Mouse (Mus musculus) kidney, postnatal 4 days (tissue): ENCODE data around the gene Ecd.

Experiments used
- DNase-seq, 2 experiments: peaks; one replicate each; pipeline ENCODE4 v3.0.0; 2021; ENCODE audit warnings: mixed read lengths in 2 of 2

Gene Ecd

DNA sequence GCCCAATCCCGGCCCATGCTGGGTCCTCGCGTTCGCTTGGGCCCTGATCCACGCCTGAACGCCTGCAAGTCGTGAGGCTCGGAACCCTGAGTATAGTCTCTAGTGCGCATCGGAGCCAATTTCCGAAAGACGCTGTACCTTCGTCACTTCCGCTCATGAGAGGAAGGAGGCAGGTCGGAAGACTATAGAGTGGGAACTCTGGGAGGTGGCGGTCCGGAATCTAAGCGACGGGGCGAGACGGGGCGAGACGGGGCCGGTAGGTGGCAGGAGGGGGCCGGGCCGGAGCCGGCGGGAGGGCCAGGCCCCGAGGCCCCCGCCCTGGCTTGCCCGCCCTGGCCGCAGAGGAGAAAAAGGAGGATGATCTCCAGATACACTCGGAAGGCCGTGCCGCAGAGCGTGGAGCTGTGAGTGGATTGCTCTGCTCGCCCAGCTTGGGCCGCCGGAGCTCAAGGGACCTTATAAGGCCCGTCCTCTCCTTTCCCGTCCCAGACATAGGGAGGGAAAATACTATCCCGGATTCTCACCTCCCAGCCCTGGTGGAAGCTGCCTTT, at the start of gene Ecd, which contains the start of gene Fam149b:
Gene Ecd (minus strand): TSS at position 131 of the 551 bp plus-strand sequence.
Gene Fam149b (plus strand): TSS at position 172 of the 551 bp plus-strand sequence.
- peak; percentile 92 to 94 for DNase-seq

DNA sequence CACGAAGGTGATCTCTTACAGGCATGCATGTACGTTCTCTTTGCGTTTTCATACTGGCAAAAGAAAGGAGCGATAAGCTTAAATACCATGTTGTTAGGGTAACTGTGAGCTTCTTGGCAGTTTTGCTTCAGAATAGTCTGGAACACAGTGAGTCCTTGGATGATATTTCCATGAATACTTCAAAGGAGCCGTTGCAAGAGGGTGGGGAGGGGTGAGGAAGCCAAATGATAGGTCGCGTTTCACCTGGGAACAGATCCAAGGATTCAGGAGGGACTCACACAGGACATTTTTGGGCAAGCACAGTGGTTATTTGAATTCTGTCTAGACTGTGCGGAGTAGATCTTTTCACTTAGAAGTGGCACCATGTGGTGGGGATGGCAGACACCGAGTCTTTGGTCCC, 49.3 kb upstream of the Ecd start:
- DNase-seq, result no peak

DNA sequence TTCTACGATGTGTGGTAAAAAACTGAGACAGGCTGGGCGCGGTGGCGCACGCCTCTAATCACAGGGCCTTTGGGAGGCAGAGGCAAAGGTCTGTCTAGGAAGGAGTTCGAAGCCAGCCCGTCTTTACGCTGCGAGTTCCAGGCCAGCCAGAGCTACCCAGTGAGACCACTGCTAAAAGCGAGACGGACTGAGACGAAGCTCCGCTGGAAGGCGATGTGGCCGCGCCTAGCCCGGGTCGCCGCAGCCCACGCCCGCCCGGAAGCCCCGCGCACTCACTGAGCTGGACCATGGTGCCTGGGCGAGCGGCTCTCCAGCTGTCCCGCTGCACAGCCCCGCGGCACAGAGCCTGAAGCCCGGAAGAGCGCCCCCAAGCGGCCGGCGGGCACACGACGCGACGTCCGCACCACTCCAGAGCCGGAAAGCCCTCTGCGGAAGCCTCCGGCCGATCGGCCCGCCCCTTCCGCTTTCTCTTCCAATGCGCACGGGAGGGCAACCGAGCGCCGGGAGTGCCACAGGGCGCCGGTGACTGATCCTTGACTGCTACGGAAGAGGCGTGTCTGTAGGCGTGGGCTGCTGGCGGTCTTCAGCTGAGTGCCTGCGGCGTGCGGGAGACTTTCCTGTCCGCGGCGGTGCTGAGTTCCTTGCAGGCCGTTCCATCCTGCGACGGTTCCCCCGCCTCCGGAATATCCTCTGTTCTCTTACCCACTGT, 45.4 kb upstream of the Ecd start, which contains the start of gene Mrps16:
Gene Mrps16 (minus strand): TSS at position 430 of the 709 bp plus-strand sequence.
- DNase-seq, result peak; percentile 94 to 98

DNA sequence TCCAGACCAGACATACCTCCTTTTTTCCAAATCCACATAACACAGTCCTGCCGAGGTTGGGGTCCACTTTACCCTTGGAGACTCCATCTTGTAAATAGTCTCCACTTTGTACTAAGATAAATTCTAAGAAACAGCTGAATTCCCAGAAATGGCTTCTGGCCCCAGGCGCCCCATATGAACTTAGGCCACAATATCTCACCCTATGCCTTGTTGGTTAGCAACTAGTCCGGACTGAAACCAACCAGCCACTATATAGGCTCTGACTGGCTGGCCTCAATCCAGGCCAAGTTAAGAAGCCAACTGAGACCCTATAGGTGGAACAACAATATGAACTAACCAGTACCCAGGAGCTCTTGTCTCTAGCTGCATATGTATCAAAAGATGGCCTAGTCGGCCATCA, 44.4 kb upstream of the Ecd start:
- DNase-seq, result no peak

DNA sequence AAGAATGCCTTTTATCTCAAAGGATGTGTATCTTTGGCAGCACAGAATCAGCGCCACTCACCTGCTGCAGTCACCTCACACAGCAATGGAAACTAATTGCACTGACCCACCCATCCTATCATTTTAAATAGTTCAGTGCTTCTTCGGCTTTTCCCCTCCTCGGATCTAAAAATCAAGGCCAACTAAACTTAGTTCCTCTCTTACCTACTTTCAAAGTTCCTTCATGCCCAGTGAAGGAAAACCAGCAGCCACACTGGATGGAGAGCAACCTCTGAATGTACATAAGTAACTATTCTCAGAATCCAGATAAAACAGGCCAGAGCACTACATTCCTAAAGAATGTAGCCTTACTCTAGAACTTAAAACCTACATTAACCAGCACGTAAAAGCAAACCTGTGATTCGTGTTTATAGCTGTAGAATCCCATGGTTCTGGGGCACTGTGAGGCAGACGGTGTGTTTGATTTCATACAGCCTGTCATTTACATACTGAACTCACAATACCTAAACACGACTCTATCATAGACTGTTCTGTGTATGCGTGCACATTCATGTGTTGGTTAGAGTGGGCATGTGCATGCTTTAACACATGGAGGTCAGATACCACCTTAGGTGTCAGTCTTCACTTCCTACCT, 41.6 kb upstream of the Ecd start:
- no peak for DNase-seq

DNA sequence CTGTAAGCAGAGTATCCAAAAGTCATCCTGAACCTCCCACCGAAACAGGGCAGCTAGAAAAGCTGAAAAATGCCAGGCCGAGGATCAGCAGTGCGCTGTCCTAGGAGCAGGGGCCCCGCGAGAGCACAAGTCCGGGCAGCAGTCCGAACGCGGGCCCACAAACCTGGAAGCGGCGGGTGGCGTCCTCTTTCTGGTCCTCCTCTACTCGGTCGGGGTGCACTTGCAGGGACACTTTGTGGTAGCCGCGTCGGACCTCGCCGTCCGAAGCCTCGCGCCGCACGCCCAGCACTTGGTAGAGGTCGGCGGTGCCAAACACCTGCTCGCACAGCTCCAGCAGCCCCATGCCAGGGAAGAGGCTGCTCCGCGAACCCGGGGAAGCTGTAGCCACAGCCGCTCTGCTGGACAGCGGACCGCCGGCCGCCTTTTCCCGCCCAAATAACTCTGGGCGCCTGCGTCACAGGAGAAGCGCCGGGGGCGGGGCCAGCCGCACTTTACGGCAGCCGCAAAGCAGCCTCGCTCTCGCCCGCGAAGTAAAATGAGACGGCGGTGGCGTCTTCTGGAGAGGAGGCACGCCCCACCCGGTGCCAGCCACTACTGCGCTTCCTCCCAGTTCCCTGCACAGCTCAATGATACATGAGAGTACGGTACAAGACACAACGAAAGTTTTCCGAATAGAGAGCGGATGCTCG, 40.7 kb upstream of the Ecd start, which contains the start of gene Dnajc9:
Gene Dnajc9 (minus strand): TSS at position 470 of the 689 bp plus-strand sequence.
- peak; percentile 98 to 99 for DNase-seq

DNA sequence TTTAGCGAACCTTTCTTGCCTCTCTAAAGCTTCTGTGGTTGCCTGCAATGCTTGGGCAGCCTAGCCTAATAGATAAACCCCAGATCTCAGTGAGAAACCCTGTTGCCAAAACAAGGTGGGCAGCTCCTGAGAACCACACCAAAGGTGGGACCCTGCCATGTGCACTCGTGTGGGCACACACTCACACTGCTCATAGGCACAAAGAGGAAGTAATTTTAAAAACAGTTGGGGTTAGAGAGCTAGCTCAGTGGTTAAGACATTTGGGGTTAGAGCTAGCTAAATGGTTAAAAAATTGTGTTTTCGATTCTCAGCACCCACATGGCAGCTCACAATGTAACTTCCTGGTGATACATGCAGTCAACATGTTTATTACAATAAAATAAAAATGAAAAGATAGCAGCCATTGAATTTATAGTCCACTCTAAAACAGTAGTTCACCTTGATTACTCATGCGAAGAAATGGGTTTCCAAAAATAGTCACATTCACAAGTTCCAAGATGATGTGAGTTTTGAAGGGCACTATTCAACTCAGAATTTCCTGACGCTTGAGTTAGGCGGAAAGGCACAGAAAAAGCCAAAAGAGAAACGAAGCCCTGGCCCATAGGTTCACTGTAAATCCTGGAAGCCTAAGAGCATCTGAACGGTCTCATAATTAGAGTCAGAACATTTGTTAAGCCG, 32.0 kb upstream of the Ecd start:
- DNase-seq, result no peak

DNA sequence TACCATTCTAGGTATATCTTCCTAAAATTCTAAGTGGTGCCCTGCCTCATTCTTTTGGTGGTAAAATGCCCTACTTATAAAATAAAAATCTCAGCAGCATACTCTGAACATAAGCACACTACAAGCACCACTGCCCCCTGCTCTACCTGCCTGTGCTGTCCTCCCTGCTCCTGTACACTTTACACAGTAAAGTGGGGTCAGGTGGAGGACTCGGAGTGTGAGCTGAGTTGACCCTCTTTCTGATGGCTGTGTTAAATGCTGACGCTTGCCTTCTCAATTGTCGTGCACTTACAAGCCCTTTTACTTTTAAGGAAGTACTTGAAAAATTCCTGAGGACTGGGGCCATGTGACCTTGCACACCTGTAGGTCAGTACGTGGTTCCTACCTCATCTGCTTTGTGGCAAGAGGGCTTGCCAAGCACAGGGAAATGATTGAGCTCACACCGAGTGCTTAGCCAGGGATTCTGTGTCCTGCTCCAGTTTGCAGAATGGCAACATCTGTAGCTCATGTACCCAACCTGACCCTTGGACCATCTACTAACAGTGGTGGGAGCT, 31.2 kb upstream of the Ecd start:
- no peak for DNase-seq

DNA sequence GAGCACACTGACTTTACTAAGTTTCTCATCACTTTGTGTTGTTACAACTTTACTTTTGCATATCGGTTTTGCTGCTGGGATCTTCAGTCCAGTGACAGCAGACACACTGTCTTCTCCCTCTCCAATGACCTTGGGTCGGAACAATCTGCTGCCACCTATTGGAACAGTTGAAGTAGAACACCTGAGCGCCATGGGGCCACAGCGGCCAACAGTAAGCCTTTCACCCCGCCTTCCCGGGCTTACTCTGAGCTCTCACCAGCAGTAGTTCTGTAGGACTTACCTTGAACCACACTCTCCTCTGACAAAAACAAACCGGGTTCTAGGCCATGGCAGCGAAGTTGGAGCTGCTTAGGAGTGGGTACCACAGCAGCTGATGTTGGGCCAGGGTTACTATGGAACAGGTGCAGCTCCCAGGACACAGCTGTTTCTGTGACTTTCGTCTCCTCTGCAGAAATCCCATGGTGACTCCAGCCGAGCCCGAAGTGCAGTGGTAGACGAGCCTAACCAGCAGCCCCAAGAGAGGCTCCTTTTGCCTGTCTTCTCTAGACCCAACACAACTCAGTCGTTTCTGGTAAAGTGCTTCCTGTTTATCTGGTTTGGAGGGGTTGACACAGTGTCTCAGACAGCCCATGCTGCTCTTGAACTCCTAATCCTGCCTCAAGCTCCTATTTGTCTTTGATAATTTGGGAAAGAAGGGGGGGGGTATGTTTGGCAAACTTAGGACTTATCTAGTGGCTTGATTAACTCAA, 30.6 kb upstream of the Ecd start:
- peak; percentile 62 to 71 for DNase-seq

DNA sequence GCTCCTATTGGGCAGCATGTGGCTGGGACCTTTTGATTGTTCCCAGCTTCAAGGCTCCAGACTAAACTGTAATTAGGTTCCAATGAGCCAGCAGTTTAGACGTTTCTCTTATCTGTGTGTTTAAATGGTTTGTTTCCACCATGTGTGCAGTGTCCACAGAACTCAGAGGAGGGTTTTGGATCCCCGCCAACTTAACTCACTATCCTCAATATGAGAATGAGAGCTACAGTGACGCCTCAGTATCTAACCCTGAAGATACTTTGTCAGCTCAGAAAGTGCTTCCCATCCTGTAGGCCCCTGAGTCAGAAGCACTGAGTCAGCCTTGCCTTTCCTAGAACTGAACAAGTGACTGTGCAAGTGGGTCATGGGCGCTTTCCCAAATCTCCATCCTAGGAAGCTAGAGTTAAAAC, 29.2 kb upstream of the Ecd start:
- DNase-seq, result no peak

DNA sequence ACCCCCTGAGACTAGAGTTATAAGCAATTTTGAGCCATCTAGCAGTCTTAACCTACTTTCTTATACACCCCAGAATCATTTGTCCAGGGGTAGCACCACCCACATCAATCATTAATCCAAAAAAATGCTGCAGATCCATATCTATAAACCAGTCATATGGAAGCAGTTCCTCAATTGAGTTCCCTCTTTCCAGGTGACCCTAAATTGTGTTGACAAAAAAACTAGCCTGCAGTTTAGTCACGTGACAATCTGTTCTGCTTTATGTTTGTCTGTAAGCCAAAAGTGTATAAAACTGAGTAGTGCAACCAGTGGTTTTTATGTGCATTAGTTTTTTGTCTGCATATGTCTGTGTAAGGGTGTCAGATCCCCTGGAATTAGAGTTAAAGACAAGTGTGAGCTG, 23.9 kb upstream of the Ecd start:
- DNase-seq, result no peak

DNA sequence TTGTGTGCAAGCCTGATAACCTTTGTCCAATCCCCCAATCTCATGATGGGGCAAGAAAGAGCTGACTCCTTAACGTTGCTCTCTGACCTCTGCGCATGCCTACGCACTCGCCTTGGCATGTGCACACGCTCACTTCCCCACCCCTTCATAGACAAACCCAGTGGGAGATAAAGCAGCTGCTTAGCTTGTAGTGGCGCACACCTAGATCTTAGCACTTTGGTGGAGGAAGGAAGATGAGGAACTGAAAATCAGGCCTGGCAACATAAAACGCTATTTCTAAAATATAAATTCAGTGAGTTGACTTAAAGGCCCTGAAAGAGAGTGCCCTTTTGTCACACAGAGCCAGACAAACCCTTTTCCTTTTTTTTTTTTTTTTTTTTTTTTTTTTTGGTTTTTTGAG, 22.9 kb upstream of the Ecd start:
- DNase-seq, result no peak

DNA sequence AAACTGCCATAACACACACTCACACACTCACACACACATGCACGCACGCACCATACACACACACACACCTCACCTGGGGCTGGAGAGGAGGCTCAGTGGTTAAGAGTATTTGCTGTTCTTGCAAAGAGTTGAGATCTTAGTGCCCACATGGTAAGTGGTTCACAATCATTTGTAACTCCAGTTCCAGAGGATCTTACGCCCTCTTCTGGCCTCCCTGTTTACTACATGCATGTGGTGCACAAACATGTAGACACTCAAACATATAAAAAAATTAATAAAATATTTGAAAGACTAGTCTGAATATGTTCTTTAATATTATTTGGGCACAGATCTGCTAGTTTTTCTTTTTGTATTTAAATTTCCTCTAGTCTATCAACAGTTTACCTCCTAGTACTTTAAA, 20.4 kb upstream of the Ecd start:
- no peak for DNase-seq

DNA sequence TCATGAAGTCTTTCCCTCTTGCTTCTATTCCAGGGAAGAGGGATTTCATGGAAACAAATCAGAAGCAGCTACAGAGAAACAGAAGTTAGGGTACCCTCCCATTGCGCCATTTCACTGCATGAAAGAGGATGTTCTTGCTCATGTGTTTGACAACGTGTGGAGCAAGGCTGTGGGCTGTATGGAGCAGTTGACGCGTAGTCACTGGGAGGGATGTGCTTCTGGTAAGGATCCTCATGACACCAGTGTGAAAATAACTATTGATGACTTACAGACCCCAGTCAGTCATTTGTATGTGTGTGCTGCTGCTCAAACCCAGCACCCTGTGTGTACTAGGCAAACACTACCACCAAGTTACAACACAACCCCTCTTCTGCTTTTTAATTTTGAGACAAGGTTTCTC, 15.3 kb upstream of the Ecd start:
- DNase-seq, result no peak

DNA sequence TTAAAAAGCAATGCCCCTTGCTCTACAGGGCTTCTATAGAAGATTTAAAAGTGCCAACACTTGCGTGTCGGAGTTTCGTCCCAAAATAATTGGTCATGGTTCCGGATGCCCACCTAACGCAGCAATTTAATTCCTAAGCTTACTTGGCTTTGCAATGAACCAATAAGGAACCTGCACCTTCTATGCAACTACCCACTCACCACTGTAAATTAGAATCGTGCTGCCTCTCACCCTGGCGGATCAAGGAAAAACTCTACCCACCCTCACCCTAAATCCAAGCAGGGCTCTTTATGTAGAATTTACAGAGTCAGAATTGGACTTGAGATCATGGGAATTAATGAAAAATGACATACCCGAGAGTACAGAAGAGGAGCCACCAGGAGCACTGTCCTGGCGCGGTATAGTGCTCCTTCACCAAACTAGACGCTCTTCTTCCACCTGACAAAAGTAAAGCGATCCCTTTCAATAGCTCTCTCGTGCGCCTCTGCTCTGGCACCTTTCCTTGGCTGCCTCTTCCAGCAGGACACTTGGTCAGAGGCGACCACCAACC, 405 bp downstream of the Ecd start:
- DNase-seq, result no peak

DNA sequence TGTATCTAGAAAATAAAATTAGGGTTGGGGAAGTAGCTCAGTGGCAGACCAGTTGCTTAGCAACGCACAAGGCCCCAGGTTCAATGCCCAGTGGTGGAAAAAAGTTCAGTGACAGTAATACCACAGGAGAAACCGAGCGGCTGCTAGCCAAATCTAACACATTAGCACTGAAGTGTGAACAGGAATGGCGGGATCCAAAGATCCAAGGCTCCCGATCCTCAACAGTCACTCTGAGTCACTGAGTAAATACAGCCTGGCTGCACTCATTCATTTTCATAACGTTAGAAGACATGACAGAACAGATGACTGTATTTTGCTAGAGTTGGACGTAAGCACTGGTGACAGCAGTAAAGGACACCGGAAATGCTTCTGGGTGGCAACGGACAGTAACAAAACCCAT, 2.0 kb downstream of the Ecd start:
- no peak for DNase-seq

DNA sequence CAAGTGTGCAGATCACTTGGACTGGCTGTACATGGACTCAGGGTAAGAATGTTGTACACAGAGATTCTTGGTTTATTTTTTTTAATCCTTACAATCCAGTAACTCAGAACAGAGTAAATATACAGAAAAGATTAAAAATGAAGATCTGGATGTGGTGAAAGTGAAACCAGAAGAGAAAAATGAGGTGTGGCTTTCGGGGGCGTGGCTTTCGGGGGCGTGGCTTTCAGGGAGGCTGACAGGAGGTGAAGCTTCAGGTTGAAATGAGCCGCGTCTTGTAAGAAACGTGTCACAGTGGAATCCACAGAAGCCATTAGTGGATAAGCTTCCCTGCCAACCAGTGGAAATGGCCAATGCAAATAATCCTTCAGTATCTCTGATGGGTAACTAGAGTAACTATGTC, 7.1 kb downstream of the Ecd start:
- peak; percentile 11 to 13 for DNase-seq

DNA sequence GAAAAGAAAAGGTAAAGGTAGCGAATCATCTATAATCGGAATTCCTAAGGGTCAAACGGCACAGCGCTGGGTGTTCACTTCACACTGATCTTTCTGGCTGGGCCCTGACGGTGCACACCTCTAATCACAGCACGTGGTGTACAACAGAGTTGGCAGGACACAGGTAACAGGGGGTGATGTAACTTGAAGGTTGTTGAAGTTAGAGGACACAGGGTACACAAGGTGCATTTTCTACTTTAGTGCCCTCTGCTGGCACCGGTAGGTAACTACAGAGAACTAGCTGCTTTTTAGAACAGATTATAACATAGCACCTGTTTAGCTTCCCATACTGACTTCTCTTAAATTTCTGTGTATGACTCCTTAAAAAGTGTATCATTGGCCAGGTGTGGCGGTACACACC, 7.8 kb downstream of the Ecd start:
- DNase-seq, result peak; percentile 32 to 48

DNA sequence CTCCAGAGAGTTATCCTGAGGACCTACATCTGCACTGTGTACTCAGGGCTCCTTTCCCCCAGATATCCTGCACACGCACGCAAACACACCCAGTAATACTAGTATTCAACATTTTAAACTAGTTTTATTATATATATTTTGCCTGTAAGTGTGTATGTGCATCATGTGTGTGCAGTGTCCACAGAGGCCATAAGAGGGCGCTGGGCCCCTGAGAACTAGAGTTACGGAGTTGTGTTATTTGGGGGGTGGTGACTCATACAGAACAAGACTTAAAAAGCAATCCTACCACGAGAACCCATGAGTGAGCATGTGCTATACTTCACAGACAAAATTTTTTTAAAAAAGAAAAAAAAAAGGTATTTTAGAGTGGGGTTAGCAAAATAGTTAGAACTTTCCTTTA, 8.5 kb downstream of the Ecd start:
- no peak for DNase-seq

DNA sequence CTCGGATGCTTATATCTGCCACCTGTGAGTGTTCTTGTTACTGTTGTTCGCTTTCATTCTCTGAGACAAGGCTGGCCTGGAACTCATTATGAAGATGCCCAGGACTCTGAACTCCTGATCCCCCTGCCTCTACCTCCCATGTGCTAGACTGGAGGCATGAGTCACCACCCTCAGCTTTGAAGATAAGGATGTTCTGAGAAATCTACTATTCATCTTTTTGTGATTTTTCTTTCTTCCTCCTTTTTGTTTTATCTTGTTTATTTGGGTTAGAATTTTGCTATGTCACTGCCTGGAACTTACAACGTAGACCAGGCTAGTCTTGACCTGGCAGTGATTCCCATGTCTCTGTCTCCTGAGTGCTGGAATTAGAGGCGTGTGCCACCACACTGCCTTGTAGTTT, 16.6 kb downstream of the Ecd start:
- DNase-seq, result no peak

DNA sequence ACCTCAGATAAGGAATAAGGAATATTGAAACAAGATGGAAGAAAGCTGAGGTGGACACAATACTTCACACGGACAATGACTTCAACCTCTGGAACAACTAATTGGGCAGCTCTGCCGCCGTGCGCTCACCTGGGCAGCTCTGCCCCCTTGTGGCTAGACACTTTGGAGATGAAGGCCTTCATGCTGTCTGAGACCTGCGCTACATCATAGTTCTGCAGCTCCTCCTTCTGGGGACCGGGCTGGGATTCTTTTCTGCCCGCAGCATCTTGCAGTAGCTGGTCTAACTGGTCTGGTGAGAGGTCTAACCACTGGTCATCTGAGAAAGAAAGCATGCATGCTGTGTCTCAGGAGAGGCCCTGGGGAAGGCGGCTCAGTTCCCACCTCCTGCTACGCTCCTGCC, 19.4 kb downstream of the Ecd start:
- DNase-seq, result peak; percentile 53 to 54

DNA sequence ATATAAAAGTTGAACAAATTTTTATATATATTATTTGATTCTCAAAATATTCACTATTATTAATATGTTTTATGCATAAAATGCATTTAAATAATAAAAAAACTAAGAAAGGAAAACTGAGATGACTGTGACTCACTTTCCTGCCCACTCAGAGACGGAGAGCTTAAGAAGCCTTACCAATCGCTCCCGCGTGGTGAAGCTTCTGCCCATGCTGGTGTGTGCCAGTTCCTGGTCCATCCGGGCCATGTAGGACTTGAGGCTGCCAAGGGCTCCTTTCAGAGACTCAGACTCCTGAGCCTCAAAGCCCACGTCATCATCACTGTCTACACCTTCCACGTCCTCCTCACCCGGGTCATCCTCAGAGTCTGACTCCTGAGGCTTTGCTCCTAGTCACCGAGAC, 23.7 kb downstream of the Ecd start:
- DNase-seq, result no peak
